ENCODE assay signal across 8 mouse cellular contexts in genomic region chr3:88191820-88192616, GRCm38 (mm10). TPM values are rescaled to one million over a fixed set of nuclear protein-coding genes. Genes with fewer than 3 reads are reported as not detected.
DNase-seq lines count a peak whose midpoint lies in the region; ATAC-seq and TF ChIP-seq lines count a peak whose summit lies in the region.

No protein-coding gene starts in this region.

- no peaks in the 10 kb centered on the region for H3K4me1 ChIP-seq in kidney, adult 2 months (ENCODE audit: control insufficient read depth, insufficient read depth, low read length)
- no peaks in the 10 kb centered on the region for H3K4me1 ChIP-seq in kidney, embryonic 15.5 days
- peaks cover 3% of the 10 kb centered on the region; the same call in 1 of the 2 replicates for H3K4me1 ChIP-seq in hindbrain, embryonic 10.5 days (replicated peaks)

- H3K9me3 ChIP-seq in kidney, embryonic 15.5 days (replicated peaks): no peaks in the 10 kb centered on the region
- H3K9me3 ChIP-seq in hindbrain, embryonic 10.5 days: peaks cover 3% of the 10 kb centered on the region; the same call in 1 of the 2 replicates

- H3K4me2 ChIP-seq in kidney, embryonic 15.5 days: no peak overlapping the region

- H3K4me3 ChIP-seq in kidney, adult 2 months (ENCODE audit: insufficient read depth, low read depth, low read length): no peak overlapping the region
- H3K4me3 ChIP-seq in kidney, embryonic 15.5 days (replicated peaks): no peak overlapping the region
- no peak overlapping the region for H3K4me3 ChIP-seq in hindbrain, embryonic 10.5 days

- DNase-seq in kidney, adult 2 months: peak; percentile 44
- peak; percentile 63 for DNase-seq in ES-CJ7 (ENCODE audit: low read depth, low spot score)
- peak; percentile 70 for DNase-seq in cerebellum, adult 9-11 months
- DNase-seq in hindbrain, embryonic 10.5 days (ENCODE audit: low spot score): peak; percentile 53
- peak; percentile 22 for DNase-seq in thymus, postnatal 25 days

- peak; percentile 74 for TF ChIP-seq CTCF in kidney, adult 2 months (conservative IDR thresholded peaks at IDR 0.05; ENCODE audit: insufficient read depth, insufficient read length, low read depth, low read length)

- TF ChIP-seq POLR2A in kidney, adult 2 months (IDR thresholded peaks at IDR 0.05; ENCODE audit: low read depth, low read length): no peak

- no peak; the same call in 1 of the 2 replicates for ATAC-seq in kidney, embryonic 15.5 days (replicated peaks; ENCODE audit: low FRiP score)
- peak; percentile 69 for ATAC-seq in megakaryocyte, adult 5-6 weeks (ENCODE audit: poor library complexity, severe bottlenecking)
- no peak for ATAC-seq in inflammation-experienced regulatory T-cells, adult 6 months

- no peak overlapping the region for H3K27ac ChIP-seq in kidney, adult 2 months (ENCODE audit: insufficient read depth, low read depth, low read length)
- no peak overlapping the region for H3K27ac ChIP-seq in kidney, embryonic 15.5 days
- no peak overlapping the region for H3K27ac ChIP-seq in hindbrain, embryonic 10.5 days

- H3K9ac ChIP-seq in kidney, embryonic 15.5 days: no peak overlapping the region

- H3K27me3 ChIP-seq in kidney, adult 2 months (replicated peaks; ENCODE audit: control insufficient read depth, insufficient read depth, low read length): no peaks in the 10 kb centered on the region
- H3K27me3 ChIP-seq in kidney, embryonic 15.5 days: peaks cover 61% of the 10 kb centered on the region
- peaks cover 69% of the 10 kb centered on the region for H3K27me3 ChIP-seq in hindbrain, embryonic 10.5 days (ENCODE audit: insufficient read depth, poor library complexity, severe bottlenecking)

- H3K36me3 ChIP-seq in kidney, adult 2 months (ENCODE audit: control insufficient read depth, insufficient read depth, low read length): no peaks in the 10 kb centered on the region
- no peaks in the 10 kb centered on the region for H3K36me3 ChIP-seq in kidney, embryonic 15.5 days
- H3K36me3 ChIP-seq in hindbrain, embryonic 10.5 days: no peaks in the 10 kb centered on the region

- WGBS in kidney, adult 2 months: 33% methylated on average over 9 of the region's 9 CpGs
- WGBS in kidney, embryonic 15.5 days: 31% methylated on average over 9 of the region's 9 CpGs
- WGBS in hindbrain, embryonic 10.5 days: 31% methylated on average over 9 of the region's 9 CpGs

RNA-seq across cellular contexts. Expression of gene Mef2d, which starts 49.8 kb away (rescaled TPM):
- 41.8 and 42.7 TPM in 2 replicates for polyA plus RNA-seq in kidney, adult 2 months (2012; rRNA removed)
- polyA plus RNA-seq in kidney, embryonic 15.5 days (2015; fragmentation: Nextera tagmentation; extraction: Ambion mirVana): 18.5 and 21.5 TPM in 2 replicates
- polyA plus RNA-seq in hindbrain, embryonic 10.5 days (2016; fragmentation: Nextera tagmentation; extraction: Ambion mirVana): 10.2 and 15.1 TPM in 2 replicates
- 73.3 and 77.4 TPM in 2 replicates for total RNA-seq in megakaryocyte, adult 5-6 weeks (2015)
- 29.2 and 42.0 TPM in 2 replicates for total RNA-seq in megakaryocyte, adult 5-6 weeks (2017)
- polyA plus RNA-seq in inflammation-experienced regulatory T-cells, adult 6 months (2017; shearing (Covaris generic)): 10 to 100 TPM; 16.6 to 32.0 (median 27.7) TPM
